Mouse (Mus musculus): ENCODE results near the gene Pde4a.
A peak's percentile ranks its signal among the peaks of the same experiment; 100 is the strongest.

The Pde4a gene

GRCm38 (mm10) chr9:21181421-21182220 lies 16.1 kb downstream of the Pde4a start:
- no peak for ATAC-seq (ENCODE audit: low TSS enrichment)

DNA sequence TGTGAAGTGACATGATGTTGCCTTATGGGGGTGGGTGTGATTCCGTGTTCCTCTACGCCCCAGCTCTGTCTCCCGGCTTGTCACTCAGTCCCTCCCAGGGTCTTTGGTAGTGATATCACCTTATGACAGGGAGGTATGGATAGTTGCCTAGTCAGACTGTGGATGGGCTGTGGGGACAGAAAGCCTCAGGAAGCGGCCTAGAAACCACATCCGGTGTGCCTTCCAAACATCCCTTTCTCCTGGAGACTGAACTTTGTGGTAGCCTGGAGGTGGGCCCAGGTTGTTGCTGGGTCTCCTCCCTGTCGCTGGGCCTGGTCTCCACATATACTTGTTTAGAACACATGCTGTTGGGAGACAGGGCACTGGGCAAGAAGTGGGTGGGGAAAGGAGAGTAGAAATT lies 17.9 kb downstream of the Pde4a start:
- no peak for ATAC-seq (ENCODE audit: low TSS enrichment)

DNA sequence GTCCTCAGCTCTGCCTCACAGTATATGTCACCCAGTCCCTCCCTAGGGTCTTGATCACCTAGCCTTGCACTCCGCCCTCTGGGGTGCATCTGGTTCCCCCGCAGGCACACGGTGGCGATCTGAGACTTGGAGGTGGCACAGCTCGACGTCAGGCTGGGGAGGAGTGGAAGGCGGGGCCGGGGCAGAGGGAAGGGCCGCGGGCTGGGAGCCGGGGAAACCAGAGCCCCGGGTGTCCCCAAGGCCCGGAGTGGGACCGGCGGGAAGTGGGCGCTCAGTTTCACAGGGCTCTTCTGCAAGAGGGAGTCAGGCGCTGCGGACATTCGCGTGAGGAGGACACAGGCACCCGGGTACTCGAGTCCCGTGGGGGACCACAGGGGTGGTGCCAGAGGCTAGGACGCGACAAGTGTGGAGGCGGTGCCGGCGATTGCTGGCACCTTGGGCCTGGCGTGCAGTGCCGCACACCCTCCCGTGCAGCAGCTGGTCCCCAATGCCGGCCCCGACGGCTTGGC lies 18.4 kb downstream of the Pde4a start:
- ATAC-seq (ENCODE audit: low TSS enrichment), result 0 out of 2 replicates have a peak, but pooled peaks have one; percentile 56

- ATAC-seq (ENCODE audit: low TSS enrichment), result no peak
Measured at GRCm38 (mm10) chr9:21184733-21185132, 19.2 kb downstream of the Pde4a start.

DNA sequence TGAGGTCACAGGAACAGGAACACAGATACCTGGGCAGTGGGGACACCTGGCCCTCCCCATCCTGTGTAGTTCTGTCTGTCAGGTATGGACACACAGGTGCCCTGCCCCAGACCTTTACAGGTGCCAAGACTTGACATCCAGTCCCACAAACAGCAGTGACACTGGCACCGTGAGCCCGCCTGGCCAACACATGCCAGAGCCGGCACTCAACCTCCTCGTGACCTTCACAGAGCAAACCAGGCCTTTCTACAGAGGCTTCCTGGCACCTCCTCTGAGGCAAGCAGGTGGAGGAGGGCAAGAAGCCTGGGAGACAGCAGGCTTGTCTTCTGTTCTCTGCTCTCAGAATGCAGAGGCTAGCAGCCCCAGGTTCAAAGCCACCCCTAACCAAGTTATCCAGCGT lies 19.9 kb downstream of the Pde4a start:
- no peak for ATAC-seq (ENCODE audit: low TSS enrichment)

GRCm38 (mm10) chr9:21189905-21190304 lies 24.4 kb downstream of the Pde4a start:
- no peak for ATAC-seq (ENCODE audit: low TSS enrichment)

DNA sequence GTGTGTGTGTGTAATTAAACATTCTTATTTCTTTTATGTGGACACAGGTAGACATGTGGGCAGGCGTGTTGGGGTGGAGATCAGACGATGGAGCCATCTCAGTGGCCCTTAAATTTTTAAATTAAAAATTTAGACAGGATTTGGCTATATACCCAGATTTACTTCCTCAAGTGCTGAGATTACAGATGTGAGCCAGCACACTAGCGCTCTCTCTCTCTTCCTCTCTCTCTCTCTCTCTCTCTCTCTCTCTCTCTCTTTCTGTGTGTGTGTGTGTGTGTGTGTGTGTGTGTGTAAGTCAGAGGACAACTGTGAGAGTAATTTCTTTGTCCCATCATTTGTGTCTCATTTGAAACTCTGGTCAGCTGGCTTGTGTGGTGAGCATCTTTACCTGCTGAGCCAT lies 25.2 kb downstream of the Pde4a start:
- no peak for ATAC-seq (ENCODE audit: low TSS enrichment)

GRCm38 (mm10) chr9:21193786-21194185 lies 28.3 kb downstream of the Pde4a start:
- ATAC-seq (ENCODE audit: low TSS enrichment), result no peak

DNA sequence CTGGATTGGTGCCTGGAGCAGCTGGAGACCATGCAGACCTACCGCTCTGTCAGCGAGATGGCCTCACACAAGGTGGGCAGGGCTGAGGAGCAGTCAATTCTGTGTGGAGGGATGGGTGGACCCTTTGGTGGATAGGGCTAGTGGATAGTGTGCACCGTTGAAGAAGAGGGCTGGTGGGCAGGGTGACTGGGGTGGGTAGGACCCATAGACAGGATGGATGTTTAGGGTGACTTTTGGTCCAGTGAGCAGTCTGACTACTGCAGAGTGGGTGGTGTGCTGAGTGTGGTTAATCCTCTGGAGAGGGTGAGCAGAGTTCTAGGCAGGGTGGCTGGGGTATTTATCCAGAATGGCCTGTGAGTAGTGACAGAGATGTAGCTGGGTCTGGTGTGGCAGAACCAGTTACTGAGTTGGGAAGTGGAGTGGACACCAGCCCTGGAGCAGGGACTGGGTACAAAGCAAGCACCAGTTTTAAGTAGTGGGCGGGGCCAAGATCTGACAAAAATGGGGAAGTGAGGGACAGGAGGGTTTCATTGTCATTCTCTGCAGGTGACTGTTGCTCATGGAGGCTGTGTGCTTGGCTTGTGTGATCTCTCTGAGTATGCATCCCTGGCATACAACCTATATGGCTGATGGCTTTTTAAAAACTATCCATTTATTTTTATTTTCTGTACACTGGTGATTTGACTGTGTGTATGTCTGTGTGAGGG lies 29.4 kb downstream of the Pde4a start:
- ATAC-seq (ENCODE audit: low TSS enrichment), result no peak

GRCm38 (mm10) chr9:21195736-21196505 lies 30.4 kb downstream of the Pde4a start:
- peak; percentile 60 for ATAC-seq (ENCODE audit: low TSS enrichment)

GRCm38 (mm10) chr9:21196521-21197433 lies 31.3 kb downstream of the Pde4a start:
- peak; percentile 54; the same call in 1 of the 2 replicates for ATAC-seq (ENCODE audit: low TSS enrichment)

- ATAC-seq (ENCODE audit: low TSS enrichment), result peak; percentile 77
Measured at GRCm38 (mm10) chr9:21197981-21198380, 32.5 kb downstream of the Pde4a start.

- no peak for ATAC-seq (ENCODE audit: low TSS enrichment)
Measured at GRCm38 (mm10) chr9:21198960-21199359, 33.4 kb downstream of the Pde4a start.

- no peak for ATAC-seq (ENCODE audit: low TSS enrichment)
Measured at GRCm38 (mm10) chr9:21204156-21204527, 38.6 kb downstream of the Pde4a start.

- ATAC-seq (ENCODE audit: low TSS enrichment), result peak; percentile 58
Measured at GRCm38 (mm10) chr9:21204528-21205272, 39.2 kb downstream of the Pde4a start.

DNA sequence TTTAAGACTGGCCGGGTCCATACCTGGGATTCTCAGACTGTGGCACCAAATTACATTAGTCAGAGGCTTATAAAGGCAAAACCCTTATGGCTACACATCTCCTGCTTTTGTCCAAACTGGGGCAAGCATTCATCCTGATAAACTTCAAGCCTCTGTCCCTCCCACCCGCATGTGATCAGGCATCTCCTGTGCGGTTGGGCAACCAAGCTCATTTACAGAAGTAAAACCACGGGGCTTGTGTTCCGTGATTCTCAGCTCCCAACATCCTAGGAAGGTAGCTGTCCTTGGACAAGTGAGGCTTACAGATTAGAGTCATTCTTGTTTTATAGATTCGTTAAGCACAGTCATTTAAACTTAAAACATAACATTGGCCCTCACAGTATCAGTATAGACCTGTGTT lies 41.3 kb downstream of the Pde4a start:
- no peak for ATAC-seq (ENCODE audit: low TSS enrichment)

DNA sequence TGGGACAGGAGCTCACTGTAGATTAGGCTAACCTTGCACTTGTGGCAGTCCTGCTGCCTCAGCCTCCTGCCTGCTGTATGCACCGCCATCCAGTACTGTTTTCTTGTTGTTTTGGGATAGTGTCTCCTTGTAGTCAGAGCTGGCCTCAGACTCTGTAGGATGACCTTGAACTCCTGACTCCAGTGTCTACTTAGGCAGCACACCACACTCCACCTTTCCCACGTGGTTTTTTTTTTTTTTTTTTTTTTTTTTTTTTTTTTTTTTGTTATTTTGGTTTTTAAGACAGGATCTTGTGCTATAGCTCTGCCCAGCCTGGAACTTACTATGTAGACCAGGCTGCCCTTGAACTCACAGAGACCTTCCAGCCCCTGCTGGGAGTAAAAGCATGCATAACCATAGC lies 43.1 kb downstream of the Pde4a start:
- no peak for ATAC-seq (ENCODE audit: low TSS enrichment)

DNA sequence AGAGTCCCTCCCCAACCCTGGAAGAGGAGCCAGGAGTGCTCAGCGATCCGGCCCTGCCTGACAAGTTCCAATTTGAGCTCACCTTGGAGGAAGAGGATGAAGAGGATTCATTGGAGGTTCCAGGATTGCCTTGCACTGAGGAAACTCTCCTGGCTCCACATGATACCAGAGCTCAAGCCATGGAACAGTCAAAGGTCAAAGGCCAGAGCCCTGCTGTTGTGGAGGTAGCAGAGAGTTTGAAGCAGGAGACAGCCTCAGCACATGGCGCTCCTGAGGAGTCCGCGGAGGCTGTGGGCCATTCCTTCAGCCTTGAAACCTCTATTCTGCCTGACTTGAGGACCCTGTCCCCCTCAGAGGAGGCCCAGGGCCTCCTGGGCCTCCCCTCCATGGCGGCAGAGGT lies 45.3 kb downstream of the Pde4a start:
- ATAC-seq (ENCODE audit: low TSS enrichment), result no peak

- ATAC-seq (ENCODE audit: low TSS enrichment), result no peak
Measured at GRCm38 (mm10) chr9:21211624-21212023, 46.1 kb downstream of the Pde4a start.

DNA sequence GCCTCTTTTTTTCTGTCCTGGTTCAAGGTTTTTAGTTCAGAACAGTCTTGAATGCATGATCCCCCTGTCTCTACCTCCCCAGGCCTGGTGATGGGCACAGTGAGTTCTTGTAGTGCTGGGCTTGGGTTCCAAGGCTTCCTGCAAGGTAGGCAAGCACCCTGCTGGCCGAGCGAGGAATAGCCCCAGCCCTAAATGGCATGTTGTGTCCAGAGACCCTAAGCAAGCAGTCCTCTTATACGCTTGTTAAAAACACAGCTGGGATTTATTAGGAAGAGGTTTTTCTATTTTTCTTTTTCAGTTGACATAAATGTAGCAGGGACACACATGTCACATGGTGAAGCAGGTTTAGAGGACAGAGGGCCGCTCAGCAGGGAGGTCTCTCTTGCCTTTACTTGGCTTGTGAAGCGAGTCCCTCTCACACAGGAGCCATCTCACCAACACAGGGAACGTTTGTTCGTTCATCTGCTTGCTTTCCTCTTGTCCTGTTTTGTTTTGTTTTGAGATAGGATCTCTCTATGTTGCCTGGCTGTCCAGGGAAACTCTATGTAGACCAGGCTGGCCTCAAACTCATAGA lies 48.2 kb downstream of the Pde4a start:
- ATAC-seq (ENCODE audit: low TSS enrichment), result peak; percentile 68; the same call in 1 of the 2 replicates

All from frontal cortex, adult (tissue).